Mouse (Mus musculus): ENCODE data around the gene Nptx2. TPM values are rescaled to one million over a fixed set of nuclear protein-coding genes. Genes with fewer than 3 reads are reported as not detected.

Gene Nptx2
- polyA plus RNA-seq, 2 experiments = 0.02 TPM; not detected in 1

GRCm38 (mm10) chr5:144558481-144558880 is 12.8 kb downstream of the Nptx2 start:
- no peak overlapping the region for H3K4me3 ChIP-seq (ENCODE audit: insufficient read depth in 1 of 2, low read depth in 2 of 2, low read length in 2 of 2)
- H3K36me3 ChIP-seq (replicated peaks; ENCODE audit: control insufficient read depth, insufficient read depth, low read depth) = no peaks in the 10 kb centered on the region
- no peaks in the 10 kb centered on the region for H3K9me3 ChIP-seq (ENCODE audit: control insufficient read depth, low read length)
- H3K9ac ChIP-seq (replicated peaks) = no peak overlapping the region
- H3K27ac ChIP-seq = no peak overlapping the region
- DNase-seq (ENCODE audit: low read depth in 3 of 3, low spot score in 3 of 3) = no peak
- ATAC-seq (ENCODE audit: insufficient read depth) = no peak
- no peaks in the 10 kb centered on the region for H3K27me3 ChIP-seq (ENCODE audit: control insufficient read depth, insufficient read depth, low read length)
- no peaks in the 10 kb centered on the region for H3K4me1 ChIP-seq (replicated peaks; ENCODE audit: control insufficient read depth in 2 of 2, insufficient read depth in 2 of 2, low read length in 1 of 2)
- no peak for TF ChIP-seq CTCF (IDR thresholded peaks at IDR 0.05; ENCODE audit: low read depth)
- TF ChIP-seq EP300 (IDR thresholded peaks at IDR 0.05; ENCODE audit: low read depth) = no peak
- H3K4me2 ChIP-seq (ENCODE audit: low read depth) = no peak overlapping the region

DNA sequence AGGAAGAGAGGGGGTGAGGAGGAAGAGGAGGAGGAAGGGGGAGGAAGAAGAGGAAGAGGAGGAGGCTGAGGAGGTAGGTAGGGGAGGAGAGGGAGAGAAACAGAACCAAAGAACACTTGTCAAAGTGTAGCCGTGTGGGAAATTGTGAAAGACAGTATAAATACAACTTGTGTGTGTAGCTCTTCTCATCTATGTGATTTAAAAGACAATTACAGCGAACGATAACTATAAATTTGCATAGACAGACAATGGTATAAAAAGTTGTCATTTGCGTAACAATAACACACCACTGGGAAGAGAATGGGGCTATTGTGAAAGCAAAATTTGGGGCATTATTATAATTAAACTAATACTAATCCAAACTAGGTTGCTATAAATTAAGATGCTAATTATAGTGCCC is 20.0 kb downstream of the Nptx2 start:
- Histone ChIP-seq H3K27me3 (ENCODE audit: control insufficient read depth, insufficient read depth, low read length) (no peaks in the 10 kb centered on the region), H3K4me1 (replicated peaks; ENCODE audit: control insufficient read depth in 2 of 2, insufficient read depth in 2 of 2, low read length in 1 of 2) (no peaks in the 10 kb centered on the region), H3K36me3 (replicated peaks; ENCODE audit: control insufficient read depth, insufficient read depth, low read depth) (no peaks in the 10 kb centered on the region), H3K9me3 (ENCODE audit: control insufficient read depth, low read length) (no peaks in the 10 kb centered on the region), H3K4me2 (ENCODE audit: low read depth) (no peak overlapping the region), H3K9ac (replicated peaks) (no peak overlapping the region), H3K4me3 (ENCODE audit: insufficient read depth in 1 of 2, low read depth in 2 of 2, low read length in 2 of 2) (no peak overlapping the region), H3K27ac (no peak overlapping the region)
- WGBS (ENCODE audit: insufficient replicate concordance) = 57% methylated on average over 4 of the region's 4 CpGs
- ATAC-seq (ENCODE audit: insufficient read depth) (no peak), DNase-seq (ENCODE audit: low read depth in 3 of 3, low spot score in 3 of 3) (no peak)
- TF ChIP-seq EP300 (IDR thresholded peaks at IDR 0.05; ENCODE audit: low read depth) (no peak), CTCF (IDR thresholded peaks at IDR 0.05; ENCODE audit: low read depth) (no peak)

- Histone ChIP-seq H3K27me3 (ENCODE audit: control insufficient read depth, insufficient read depth, low read length) (no peaks in the 10 kb centered on the region), H3K4me1 (replicated peaks; ENCODE audit: control insufficient read depth in 2 of 2, insufficient read depth in 2 of 2, low read length in 1 of 2) (no peaks in the 10 kb centered on the region), H3K36me3 (replicated peaks; ENCODE audit: control insufficient read depth, insufficient read depth, low read depth) (no peaks in the 10 kb centered on the region), H3K27ac (no peak overlapping the region), H3K4me2 (ENCODE audit: low read depth) (no peak overlapping the region), H3K9me3 (ENCODE audit: control insufficient read depth, low read length) (no peaks in the 10 kb centered on the region), H3K4me3 (ENCODE audit: insufficient read depth in 1 of 2, low read depth in 2 of 2, low read length in 2 of 2) (no peak overlapping the region), H3K9ac (replicated peaks) (no peak overlapping the region)
- ATAC-seq (ENCODE audit: insufficient read depth) = no peak
- TF ChIP-seq EP300 (IDR thresholded peaks at IDR 0.05; ENCODE audit: low read depth) (no peak), CTCF (IDR thresholded peaks at IDR 0.05; ENCODE audit: low read depth) (no peak)
- 68% methylated on average over 5 of the region's 5 CpGs for WGBS (ENCODE audit: insufficient replicate concordance)
- no peak for DNase-seq (ENCODE audit: low read depth in 3 of 3, low spot score in 3 of 3)
Observed at GRCm38 (mm10) chr5:144585100-144585499, 39.4 kb downstream of the Nptx2 start.

DNA sequence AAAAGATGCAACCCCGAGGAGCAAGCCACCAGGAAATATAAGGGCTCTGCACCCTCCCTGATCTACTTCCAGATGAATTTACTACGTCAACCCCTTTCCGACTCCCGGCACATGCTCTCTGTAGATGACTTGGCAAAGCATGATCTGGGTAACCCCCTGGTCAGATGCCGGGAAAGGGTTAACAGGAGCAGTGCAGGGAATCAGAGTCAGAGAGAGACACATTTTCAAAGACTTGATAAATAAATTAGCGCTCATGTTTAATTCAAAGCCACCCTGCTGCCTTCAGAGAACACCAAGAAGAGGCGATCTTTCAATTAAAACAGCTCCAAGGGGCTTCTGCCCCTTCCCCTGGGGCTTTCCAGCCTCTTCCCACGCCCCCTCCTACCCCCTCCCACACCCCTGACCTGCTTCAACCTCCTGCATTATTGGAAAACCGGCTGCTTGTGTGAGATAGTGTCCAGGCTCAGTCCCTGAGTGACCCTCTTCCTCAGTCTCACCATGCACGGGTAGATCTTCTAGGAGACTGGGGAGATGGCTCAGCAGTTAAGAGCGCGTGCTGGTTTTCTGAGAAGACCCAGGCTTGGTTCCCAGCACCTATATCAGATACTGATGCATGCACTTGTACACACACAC is 45.7 kb downstream of the Nptx2 start:
- Histone ChIP-seq H3K4me2 (ENCODE audit: low read depth) (no peak overlapping the region), H3K36me3 (replicated peaks; ENCODE audit: control insufficient read depth, insufficient read depth, low read depth) (no peaks in the 10 kb centered on the region), H3K27me3 (ENCODE audit: control insufficient read depth, insufficient read depth, low read length) (no peaks in the 10 kb centered on the region), H3K27ac (no peak overlapping the region), H3K9me3 (ENCODE audit: control insufficient read depth, low read length) (no peaks in the 10 kb centered on the region; the same call in 1 of the 2 replicates), H3K9ac (replicated peaks) (no peak overlapping the region), H3K4me1 (replicated peaks; ENCODE audit: control insufficient read depth in 2 of 2, insufficient read depth in 2 of 2, low read length in 1 of 2) (no peaks in the 10 kb centered on the region), H3K4me3 (ENCODE audit: insufficient read depth in 1 of 2, low read depth in 2 of 2, low read length in 2 of 2) (no peak overlapping the region)
- WGBS (ENCODE audit: insufficient replicate concordance) = 38% methylated on average over 12 of the region's 12 CpGs
- TF ChIP-seq EP300 (IDR thresholded peaks at IDR 0.05; ENCODE audit: low read depth) (no peak), CTCF (IDR thresholded peaks at IDR 0.05; ENCODE audit: low read depth) (no peak)
- DNase-seq (ENCODE audit: low read depth in 3 of 3, low spot score in 3 of 3) (no peak), ATAC-seq (ENCODE audit: insufficient read depth) (no peak)

- Histone ChIP-seq H3K9ac (replicated peaks) (no peak overlapping the region), H3K27me3 (ENCODE audit: control insufficient read depth, insufficient read depth, low read length) (no peaks in the 10 kb centered on the region), H3K36me3 (replicated peaks; ENCODE audit: control insufficient read depth, insufficient read depth, low read depth) (no peaks in the 10 kb centered on the region), H3K9me3 (ENCODE audit: control insufficient read depth, low read length) (no peaks in the 10 kb centered on the region; the same call in 1 of the 2 replicates), H3K4me1 (replicated peaks; ENCODE audit: control insufficient read depth in 2 of 2, insufficient read depth in 2 of 2, low read length in 1 of 2) (no peaks in the 10 kb centered on the region), H3K4me3 (ENCODE audit: insufficient read depth in 1 of 2, low read depth in 2 of 2, low read length in 2 of 2) (no peak overlapping the region), H3K4me2 (ENCODE audit: low read depth) (no peak overlapping the region), H3K27ac (no peak overlapping the region)
- TF ChIP-seq EP300 (IDR thresholded peaks at IDR 0.05; ENCODE audit: low read depth) (no peak), CTCF (IDR thresholded peaks at IDR 0.05; ENCODE audit: low read depth) (no peak)
- no peak for ATAC-seq (ENCODE audit: insufficient read depth)
- WGBS (ENCODE audit: insufficient replicate concordance) = 71% methylated on average over 9 of the region's 9 CpGs
- DNase-seq (ENCODE audit: low read depth in 3 of 3, low spot score in 3 of 3) = no peak
Observed at GRCm38 (mm10) chr5:144594796-144595195, 49.1 kb downstream of the Nptx2 start.

Other genes with a start within 250 kb of the Nptx2 start
- 1.8 and 2.4 TPM in 2 replicates for gene Baiap2l1, start 187.8 kb upstream of the Nptx2 start, polyA plus RNA-seq (2012; rRNA removed)
- gene Baiap2l1, start 187.8 kb upstream of the Nptx2 start, polyA plus RNA-seq (2014; fragmentation: Nextera tagmentation; extraction: Ambion mirVana) = 3.5 and 3.8 TPM in 2 replicates
- 0.20 and 0.28 TPM in 2 replicates for gene Tmem130, start 215.9 kb downstream of the Nptx2 start, polyA plus RNA-seq (2012; rRNA removed)
- 0.10 and 0.19 TPM in 2 replicates for gene Tmem130, start 215.9 kb downstream of the Nptx2 start, polyA plus RNA-seq (2014; fragmentation: Nextera tagmentation; extraction: Ambion mirVana)
- 20.4 and 27.1 TPM in 2 replicates for gene Trrap, start 221.8 kb downstream of the Nptx2 start, polyA plus RNA-seq (2012; rRNA removed)
- 11.7 and 13.1 TPM in 2 replicates for gene Trrap, start 221.8 kb downstream of the Nptx2 start, polyA plus RNA-seq (2014; fragmentation: Nextera tagmentation; extraction: Ambion mirVana)

Data from liver, embryonic 14.5 days (tissue).